Mouse (Mus musculus) right cerebral cortex, adult 18-20 months (tissue): ENCODE measurements at regions not wholly inside any gene's neighbourhood (a gene's known extent, or its start where the extent isn't known, plus 50 kb on each side); places are given as distances from the start of the nearest gene placed in this dataset.

Experiments
- DNase-seq: peaks from one replicate; pipeline ENCODE4 v3.0.0; 2022; ENCODE audit warnings: mixed read lengths

DNA sequence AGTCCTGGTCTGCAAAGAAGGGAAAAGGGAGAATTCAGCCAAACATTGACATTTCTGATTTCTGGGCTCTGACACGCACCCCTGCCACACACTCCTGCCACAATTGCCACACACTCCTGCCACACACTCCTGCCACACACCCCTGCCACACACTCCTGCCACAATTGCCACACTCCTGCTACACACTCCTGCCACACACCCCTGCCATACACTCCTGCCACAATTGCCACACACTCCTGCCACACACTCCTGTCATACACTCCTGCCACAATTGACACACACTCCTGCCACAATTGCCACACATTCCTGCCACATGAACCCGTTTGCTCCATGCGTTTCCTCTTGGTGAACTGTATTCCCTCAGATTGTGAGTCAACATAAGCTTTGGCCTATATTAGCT, 130.0 kb upstream of the Gm9833 start:
- DNase-seq: no peak

DNA sequence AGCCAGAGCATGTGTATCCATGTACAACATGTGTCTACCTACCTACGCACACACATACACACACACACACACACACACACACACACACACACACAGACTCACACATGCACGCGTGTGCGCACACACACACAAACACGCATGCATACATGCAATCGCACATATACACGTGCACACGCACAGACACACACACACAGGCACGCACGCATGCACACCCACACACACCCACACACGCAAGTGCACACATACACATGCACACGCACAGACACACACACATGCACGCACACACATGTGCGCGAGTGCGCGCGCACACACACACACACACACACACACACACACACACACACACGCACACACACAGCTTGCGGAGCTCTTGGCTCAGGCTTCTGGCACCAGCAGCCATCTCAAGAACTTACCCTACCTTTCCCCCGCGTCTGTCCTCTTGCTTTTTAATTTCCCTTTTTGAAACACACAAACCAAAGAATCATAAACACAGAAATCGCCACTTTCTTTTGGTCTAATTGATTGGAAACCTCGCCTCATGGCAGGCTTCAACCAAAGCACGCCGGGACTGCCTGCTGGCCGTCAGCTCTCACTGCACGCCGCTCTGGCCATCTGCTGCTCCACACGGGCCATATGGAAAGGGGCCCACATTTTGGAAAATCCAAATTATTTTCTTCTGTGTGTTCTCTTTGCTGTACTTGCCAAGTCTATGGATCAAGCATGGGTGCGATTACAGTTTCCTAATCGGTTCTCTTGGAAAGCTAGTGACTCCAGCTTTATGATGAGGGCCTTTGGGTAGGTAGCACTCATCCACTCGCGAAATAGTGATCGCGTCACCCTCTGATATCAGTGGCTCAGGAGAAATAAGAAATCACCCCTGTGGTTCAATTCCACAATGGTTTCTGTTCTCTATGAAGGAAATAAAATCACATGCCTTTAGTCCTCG, 127.9 kb upstream of the Gm9833 start:
- no peak for DNase-seq

DNA sequence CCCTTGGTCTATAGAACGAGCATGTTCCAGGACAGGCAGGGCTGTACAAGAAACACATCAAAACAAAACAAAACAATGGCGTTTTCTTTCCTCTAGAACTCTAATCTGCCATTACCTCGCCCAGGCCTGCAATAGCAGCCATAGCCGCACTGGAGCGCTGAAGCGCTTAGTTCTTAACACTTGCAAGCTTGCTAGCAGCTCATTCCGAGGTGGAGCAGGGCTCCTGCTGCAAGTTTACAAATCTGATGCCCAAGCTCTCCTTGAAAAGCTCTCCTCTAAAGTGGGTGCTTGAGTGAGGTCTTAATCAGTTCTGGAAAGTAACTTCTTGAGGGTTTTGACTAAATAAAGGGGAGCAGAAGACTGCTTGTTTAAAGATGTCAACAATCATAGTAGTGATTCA, 127.2 kb upstream of the Gm9833 start:
- DNase-seq: peak; percentile 27
